Mouse (Mus musculus) midbrain, embryonic 14.5 days (tissue): Measurements from ENCODE around the gene Olfr99. TPM values are rescaled to one million over a fixed set of nuclear protein-coding genes. Genes with fewer than 3 reads are reported as not detected.
"Not testable (repeated sequence)": the region's sequence is repeated elsewhere in the genome, so short reads cannot be mapped to it uniquely, and the experiment has no call there.

Experiments used
- ATAC-seq: fragments of 200-750 bp; cut with Nextera tagmentation; 2 replicates; pipeline ENCODE4 v1.8.0; 2017; ENCODE audit warnings: moderate number of reproducible peaks, moderate library complexity; ENCODE audit not compliant: low FRiP score, low TSS enrichment
- DNase-seq: peaks from one replicate; pipeline ENCODE4 v3.0.0-alpha.2; 2015
- H3K27ac ChIP-seq: fragments of 300-500 bp; sonication (generic); replicated peaks from 2 replicates; pipeline ENCODE4 v1.5.1; 2014; ENCODE audit warnings: mild to moderate bottlenecking, low read depth, low read length, moderate library complexity
- H3K27me3 ChIP-seq: fragments of 300-500 bp; sonication (generic); 2 replicates; pipeline ENCODE4 v1.6.1; 2014; ENCODE audit warnings: low read length, control low read depth, mixed read lengths; ENCODE audit not compliant: control insufficient read depth, insufficient read depth
- H3K36me3 ChIP-seq: fragments of 300-500 bp; sonication (generic); 2 replicates; pipeline ENCODE4 v1.6.1; 2014; ENCODE audit warnings: low read length, control low read depth; ENCODE audit not compliant: control insufficient read depth, insufficient read depth
- H3K4me1 ChIP-seq: fragments of 300-500 bp; sonication (generic); 2 replicates; pipeline ENCODE4 v1.6.1; 2014; ENCODE audit warnings: mild to moderate bottlenecking, antibody characterized with exemption, low read length, control low read depth; ENCODE audit not compliant: control insufficient read depth, insufficient read depth
- H3K4me2 ChIP-seq: fragments of 300-500 bp; sonication (generic); 2 replicates; pipeline ENCODE4 v1.6.1; 2014; ENCODE audit warnings: mild to moderate bottlenecking, low read length, moderate library complexity
- H3K4me3 ChIP-seq: fragments of 300-500 bp; sonication (generic); replicated peaks from 2 replicates; pipeline ENCODE4 v1.5.1; 2014; ENCODE audit warnings: low read depth, low read length
- H3K9ac ChIP-seq: fragments of 300-500 bp; sonication (generic); replicated peaks from 2 replicates; pipeline ENCODE4 v1.6.1; 2014; ENCODE audit warnings: mild to moderate bottlenecking, low read length, moderate library complexity
- H3K9me3 ChIP-seq: fragments of 300-500 bp; sonication (generic); 2 replicates; pipeline ENCODE4 v1.6.1; 2016; ENCODE audit warnings: low read length, control low read depth, mixed read lengths; ENCODE audit not compliant: control insufficient read depth
- WGBS: fragments of 180-500 bp; shearing (Covaris S2); extraction: QIAGEN DNeasy Blood & Tissue Kit; methylation state at CpG from one replicate; pipeline ENCODE4 v1.1.7; 2014; 5-methylcytosine and 5-hydroxymethylcytosine counted together
- polyA plus RNA-seq: library from polyadenylated mRNA; unstranded; fragments of >200 nt; fragmentation: Nextera tagmentation; extraction: Ambion mirVana; gene quantifications from 2 replicates; pipeline ENCODE4 v1.2.1, GENCODE M21; 2014

The Olfr99 gene
- polyA plus RNA-seq, 1 experiment from 2014 or later, result not detected

GRCm38 (mm10) chr17:37270058-37270701, 13.1 kb downstream of the Olfr99 start, which contains the start of gene H2-M3:
Gene H2-M3, plus strand, starts transcription at chr17:37270220.
- 3% methylated on average over 26 of the region's 26 CpGs for WGBS
- H3K9ac ChIP-seq, result peak within 1 kb of the TSS; percentile 50; the same call in 1 of the 2 replicates
- H3K4me3 ChIP-seq, result peak within 1 kb of the TSS; percentile 48
- H3K4me2 ChIP-seq, result peak within 1 kb of the TSS; percentile 94
- DNase-seq (peak; percentile 93), ATAC-seq (peak; percentile 96)
- H3K36me3 ChIP-seq, result no peaks in the 10 kb centered on the region
- no peaks in the 10 kb centered on the region; the same call in 1 of the 2 replicates for H3K4me1 ChIP-seq
- H3K27ac ChIP-seq, result no peak within 1 kb of the TSS
- no peaks in the 10 kb centered on the region for H3K9me3 ChIP-seq
- no peaks in the 10 kb centered on the region for H3K27me3 ChIP-seq

GRCm38 (mm10) chr17:37263626-37264025, 19.6 kb downstream of the Olfr99 start, which contains the start of gene Olfr98:
Gene Olfr98, minus strand, starts transcription at chr17:37263749.
- no peaks in the 10 kb centered on the region for H3K36me3 ChIP-seq
- H3K4me3 ChIP-seq, result no peak within 1 kb of the TSS
- ATAC-seq (no peak), DNase-seq (no peak)
- no peaks in the 10 kb centered on the region for H3K4me1 ChIP-seq
- H3K4me2 ChIP-seq, result no peak within 1 kb of the TSS
- H3K27ac ChIP-seq, result no peak within 1 kb of the TSS
- no peak within 1 kb of the TSS for H3K9ac ChIP-seq
- H3K27me3 ChIP-seq, result no peaks in the 10 kb centered on the region
- no peaks in the 10 kb centered on the region for H3K9me3 ChIP-seq
- 86% methylated on average over 1 of the region's 1 CpGs for WGBS

- Histone ChIP-seq H3K4me3 (no peak overlapping the region), H3K27ac (no peak overlapping the region), H3K4me2 (no peak overlapping the region), H3K36me3 (no peaks in the 10 kb centered on the region), H3K9ac (no peak overlapping the region), H3K4me1 (no peaks in the 10 kb centered on the region), H3K9me3 (no peaks in the 10 kb centered on the region), H3K27me3 (no peaks in the 10 kb centered on the region)
- ATAC-seq (no peak), DNase-seq (no peak)
- 16% methylated on average over 1 of the region's 1 CpGs for WGBS
Measured at GRCm38 (mm10) chr17:37250544-37250943, 32.7 kb downstream of the Olfr99 start.

GRCm38 (mm10) chr17:37249460-37249859, 33.8 kb downstream of the Olfr99 start:
- Histone ChIP-seq H3K4me2 (no peak overlapping the region), H3K27ac (no peak overlapping the region), H3K27me3 (no peaks in the 10 kb centered on the region), H3K9me3 (no peaks in the 10 kb centered on the region), H3K9ac (no peak overlapping the region), H3K36me3 (no peaks in the 10 kb centered on the region), H3K4me1 (no peaks in the 10 kb centered on the region), H3K4me3 (no peak overlapping the region)
- DNase-seq (no peak), ATAC-seq (no peak)

- Histone ChIP-seq H3K27me3 (no peaks in the 10 kb centered on the region), H3K4me1 (no peaks in the 10 kb centered on the region), H3K9ac (no peak overlapping the region), H3K4me3 (no peak overlapping the region), H3K4me2 (no peak overlapping the region), H3K27ac (no peak overlapping the region), H3K36me3 (no peaks in the 10 kb centered on the region), H3K9me3 (no peaks in the 10 kb centered on the region)
- DNase-seq, result peak; percentile 40
- ATAC-seq, result no peak
- 37% methylated on average over 5 of the region's 5 CpGs for WGBS
Measured at GRCm38 (mm10) chr17:37246715-37247114, 36.5 kb downstream of the Olfr99 start.

- no peak overlapping the region for H3K9ac ChIP-seq
- H3K27ac ChIP-seq, result no peak overlapping the region
- no peak overlapping the region for H3K4me3 ChIP-seq
- H3K27me3 ChIP-seq, result no peaks in the 10 kb centered on the region
- ATAC-seq (no peak), DNase-seq (no peak)
- 62% methylated on average over 3 of the region's 3 CpGs for WGBS
- H3K36me3 ChIP-seq, result no peaks in the 10 kb centered on the region
- H3K4me2 ChIP-seq, result no peak overlapping the region
- H3K9me3 ChIP-seq, result no peaks in the 10 kb centered on the region
- H3K4me1 ChIP-seq, result no peaks in the 10 kb centered on the region
Measured at GRCm38 (mm10) chr17:37242198-37242597, 41.1 kb downstream of the Olfr99 start.

- not testable (repeated sequence) for H3K36me3 ChIP-seq, ATAC-seq, H3K27ac ChIP-seq, H3K9ac ChIP-seq, H3K27me3 ChIP-seq, H3K4me1 ChIP-seq, H3K4me3 ChIP-seq, H3K4me2 ChIP-seq, H3K9me3 ChIP-seq, DNase-seq
- WGBS, result 93% methylated on average over 2 of the region's 2 CpGs
Measured at GRCm38 (mm10) chr17:37237230-37237629, 46.0 kb downstream of the Olfr99 start, which contains the start of gene Olfr97. Gene Olfr97, minus strand, starts transcription at chr17:37237330.

Other genes with a start within 250 kb of the Olfr99 start
- 103 and 123 TPM in 2 replicates for gene Gabbr1, start 237.5 kb downstream of the Olfr99 start, polyA plus RNA-seq
- gene Olfr90, start 195.0 kb downstream of the Olfr99 start, polyA plus RNA-seq, result not detected in 2 replicates
- not detected in 2 replicates for gene Olfr91, start 185.2 kb downstream of the Olfr99 start, polyA plus RNA-seq
- gene Olfr92, start 163.4 kb downstream of the Olfr99 start, polyA plus RNA-seq, result not detected in 2 replicates
- gene Olfr93, start 122.0 kb downstream of the Olfr99 start, polyA plus RNA-seq, result not detected in 2 replicates
- not detected in 2 replicates for gene Ubd, start 89.6 kb downstream of the Olfr99 start, polyA plus RNA-seq
- gene Olfr94, start 82.5 kb downstream of the Olfr99 start, polyA plus RNA-seq, result not detected in 2 replicates
- not detected in 2 replicates for gene Olfr95, start 70.3 kb downstream of the Olfr99 start, polyA plus RNA-seq
- not detected in 2 replicates for gene Olfr96, start 63.3 kb downstream of the Olfr99 start, polyA plus RNA-seq
- not detected in 2 replicates for gene Olfr97, start 46.1 kb downstream of the Olfr99 start, polyA plus RNA-seq
- gene Olfr98, start 19.7 kb downstream of the Olfr99 start, polyA plus RNA-seq, result not detected in 2 replicates
- gene H2-M3, start 13.2 kb downstream of the Olfr99 start, polyA plus RNA-seq, result 0.80 and 1.1 TPM in 2 replicates
- not detected in 2 replicates for gene Olfr101, start 20.9 kb upstream of the Olfr99 start, polyA plus RNA-seq
- gene Olfr102, start 33.6 kb upstream of the Olfr99 start, polyA plus RNA-seq, result not detected in 2 replicates
- not detected in 2 replicates for gene Olfr103, start 56.2 kb upstream of the Olfr99 start, polyA plus RNA-seq
- gene Olfr104-ps, start 76.1 kb upstream of the Olfr99 start, polyA plus RNA-seq, result not detected in 2 replicates
- gene Olfr105-ps, start 95.6 kb upstream of the Olfr99 start, polyA plus RNA-seq, result not detected in 2 replicates
- not detected in 2 replicates for gene Olfr106-ps, start 106.9 kb upstream of the Olfr99 start, polyA plus RNA-seq
- not detected in 2 replicates for gene Olfr107, start 115.8 kb upstream of the Olfr99 start, polyA plus RNA-seq
- gene Olfr108, start 162.0 kb upstream of the Olfr99 start, polyA plus RNA-seq, result not detected in 2 replicates
- gene Olfr109, start 175.5 kb upstream of the Olfr99 start, polyA plus RNA-seq, result not detected in 2 replicates
- gene H2-M2, start 200.1 kb upstream of the Olfr99 start, polyA plus RNA-seq, result not detected in 2 replicates
- gene Olfr110, start 209.0 kb upstream of the Olfr99 start, polyA plus RNA-seq, result not detected in 2 replicates
- not detected in 2 replicates for gene Olfr111, start 224.6 kb upstream of the Olfr99 start, polyA plus RNA-seq